Mouse (Mus musculus): Measurements from ENCODE around the gene Aurkaip1. TPM values are rescaled to one million over a fixed set of nuclear protein-coding genes. Genes with fewer than 3 reads are reported as not detected.

Aurkaip1 gene
- polyA plus RNA-seq (2012; ENCODE audit: low replicate concordance) = 177 and 209 TPM in 2 replicates

DNA sequence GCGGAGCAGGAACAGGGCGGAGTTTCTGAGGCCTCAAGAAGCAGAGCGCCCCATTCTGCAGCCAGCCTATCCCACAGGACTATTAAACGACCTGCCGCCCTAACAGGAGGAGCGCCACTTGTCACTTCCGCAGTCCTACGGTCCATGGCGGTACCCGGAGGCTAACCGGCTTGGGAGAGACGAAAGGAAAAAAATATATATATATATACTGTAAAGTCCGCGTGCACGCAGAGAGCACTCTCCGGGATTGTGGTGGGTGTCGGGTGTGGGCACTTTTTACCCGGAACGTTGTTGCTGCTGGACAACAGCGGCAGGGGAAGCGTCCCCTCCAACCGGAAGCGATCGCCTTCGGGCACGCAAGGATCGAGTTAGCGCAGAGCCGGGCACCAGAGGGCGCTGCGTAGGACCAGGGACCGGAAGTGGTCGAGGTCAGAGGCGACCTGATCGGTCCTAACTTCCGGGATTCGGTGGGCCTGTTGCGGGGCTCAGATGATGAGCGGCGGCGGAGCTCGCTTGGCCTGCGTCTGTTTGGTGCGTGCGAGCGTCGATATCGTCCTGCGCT lies at the start of gene Aurkaip1:
TSS of gene Aurkaip1 (plus strand) at position 68 of the 562 bp plus-strand sequence.

DNA sequence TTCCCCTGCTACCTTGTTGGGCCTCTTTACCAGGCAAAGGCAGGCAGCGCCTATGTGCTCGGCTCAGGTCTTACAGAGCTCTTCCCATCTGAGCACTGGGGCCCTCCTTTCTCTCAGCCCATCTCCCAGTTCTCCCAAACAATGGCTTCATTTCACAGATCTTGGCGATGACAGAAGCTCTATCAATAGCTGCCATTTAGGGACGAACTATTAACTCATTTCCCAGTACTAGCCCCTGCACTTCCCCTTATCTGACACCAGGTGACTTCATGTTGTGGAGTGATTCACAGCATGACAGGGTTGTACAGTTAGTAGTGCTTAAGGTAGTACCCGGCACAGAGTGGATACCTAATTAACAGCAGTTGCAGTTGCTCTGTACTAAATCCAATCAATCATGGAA lies 45.3 kb upstream of the Aurkaip1 start, which contains the start of gene Tmem88b:
TSS of gene Tmem88b (minus strand) at position 56 of the 400 bp plus-strand sequence.

DNA sequence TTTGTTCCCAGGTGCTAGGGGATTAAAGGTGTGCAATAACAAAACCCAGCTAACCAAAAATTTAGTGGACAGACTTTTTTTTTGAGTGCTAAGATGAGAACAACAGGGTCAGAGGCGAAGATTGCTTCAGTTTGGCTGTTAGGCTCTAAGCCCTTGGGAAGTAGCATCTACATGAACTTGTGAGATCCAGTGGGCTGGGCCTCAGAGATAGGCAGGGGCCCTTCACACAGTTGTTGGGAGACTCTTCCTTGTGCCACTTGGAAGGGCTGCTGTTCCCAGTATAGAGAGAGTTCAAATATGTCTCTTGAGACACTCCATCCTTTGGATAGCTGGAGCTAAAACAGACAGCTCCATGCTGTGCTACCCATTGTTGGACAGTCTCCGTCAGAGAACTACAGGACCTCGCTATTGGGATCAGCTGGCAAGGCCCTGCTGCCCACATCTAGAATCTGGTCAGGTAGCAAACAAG lies 41.0 kb upstream of the Aurkaip1 start, which contains the start of gene Ankrd65:
TSS of gene Ankrd65 (plus strand) at position 419 of the 469 bp plus-strand sequence.

DNA sequence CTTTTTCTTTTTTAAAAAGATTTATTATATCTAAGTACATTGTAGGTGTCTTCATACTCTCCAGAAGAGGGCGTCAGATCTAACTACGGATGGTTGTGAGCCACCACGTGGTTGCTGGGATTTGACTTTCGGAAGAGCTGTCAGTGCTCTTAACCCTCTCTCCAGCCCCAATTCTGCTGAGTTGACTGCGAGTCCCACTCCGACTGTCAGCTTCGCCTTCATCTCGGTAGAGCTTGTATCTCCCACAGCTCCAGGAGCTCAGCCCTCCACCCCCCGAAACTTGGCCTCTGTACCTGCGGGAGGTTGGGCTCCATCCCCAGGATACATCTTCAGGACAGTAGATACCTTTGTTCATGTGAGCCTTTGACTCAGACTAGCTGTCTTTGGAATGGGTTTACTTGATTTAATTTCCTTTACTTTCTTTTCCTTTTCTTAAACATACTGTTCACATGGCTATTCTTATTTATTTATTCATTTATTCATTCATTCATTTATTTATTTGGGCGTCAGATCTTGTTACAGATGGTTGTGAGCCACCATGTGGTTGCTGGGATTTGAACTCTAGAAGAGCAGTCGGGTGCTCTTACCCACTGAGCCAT lies 28.2 kb upstream of the Aurkaip1 start, which contains the start of gene Mrpl20:
TSS of gene Mrpl20 (plus strand) at position 138 of the 599 bp plus-strand sequence.

DNA sequence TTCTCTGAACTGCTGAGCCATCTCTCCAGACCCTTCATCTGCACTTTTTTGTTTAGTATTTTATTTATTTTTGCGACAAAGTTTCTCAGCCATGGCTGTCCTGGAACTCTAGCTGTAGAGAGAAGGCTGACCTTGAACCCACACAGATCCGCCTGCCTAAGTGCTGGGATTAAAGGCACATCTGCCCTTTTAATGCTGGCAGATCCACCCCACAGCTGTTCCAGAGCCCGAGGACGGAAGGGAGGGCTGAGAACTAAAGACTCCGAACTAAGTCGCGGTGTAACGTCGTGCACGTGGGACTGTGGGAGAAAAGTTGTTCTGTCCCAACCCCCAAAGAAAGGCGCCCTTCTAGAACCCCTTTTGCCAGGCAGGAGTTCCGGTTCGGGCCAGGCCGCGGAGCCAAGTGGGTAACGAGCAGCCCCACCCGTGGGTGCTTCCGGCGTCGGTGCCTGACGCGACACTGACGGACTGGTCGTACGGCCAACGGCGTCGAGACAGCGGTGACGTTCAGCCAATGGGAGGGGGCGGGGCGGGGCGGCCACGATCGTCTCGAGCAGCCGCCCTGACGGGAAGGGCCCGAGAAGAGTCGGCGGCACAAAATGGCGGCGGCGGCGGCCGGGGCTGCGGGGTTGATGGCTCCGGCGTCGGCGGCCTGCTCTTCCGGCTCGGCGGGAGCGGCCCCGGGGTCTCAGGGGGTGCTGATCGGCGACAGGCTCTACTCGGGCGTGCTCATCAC lies 19.0 kb upstream of the Aurkaip1 start, which contains the start of gene Ccnl2:
TSS of gene Ccnl2 (plus strand) at position 561 of the 736 bp plus-strand sequence.

DNA sequence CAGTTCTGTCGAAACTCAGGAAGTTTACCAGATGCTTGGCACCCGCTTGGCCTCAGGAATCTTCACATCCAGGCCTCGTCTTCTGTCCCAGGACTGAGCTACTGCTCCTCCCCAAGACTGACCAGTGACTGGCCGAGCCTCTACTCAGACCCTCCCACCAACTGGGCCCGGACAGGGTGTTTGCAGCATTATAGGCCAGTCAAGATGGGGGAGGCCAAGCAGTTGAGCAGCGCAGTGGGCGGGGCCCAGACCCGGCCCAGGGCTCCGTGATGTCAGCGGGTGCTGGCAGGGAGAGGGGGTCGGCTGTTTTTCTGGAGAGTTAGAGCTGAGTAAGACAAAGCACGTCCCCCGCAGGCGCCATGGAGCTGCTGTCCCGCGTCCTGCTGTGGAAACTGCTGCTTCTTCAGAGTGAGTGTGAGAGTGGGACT lies 8.4 kb downstream of the Aurkaip1 start, which contains the start of gene Mxra8:
TSS of gene Mxra8 (plus strand) at position 198 of the 428 bp plus-strand sequence.

DNA sequence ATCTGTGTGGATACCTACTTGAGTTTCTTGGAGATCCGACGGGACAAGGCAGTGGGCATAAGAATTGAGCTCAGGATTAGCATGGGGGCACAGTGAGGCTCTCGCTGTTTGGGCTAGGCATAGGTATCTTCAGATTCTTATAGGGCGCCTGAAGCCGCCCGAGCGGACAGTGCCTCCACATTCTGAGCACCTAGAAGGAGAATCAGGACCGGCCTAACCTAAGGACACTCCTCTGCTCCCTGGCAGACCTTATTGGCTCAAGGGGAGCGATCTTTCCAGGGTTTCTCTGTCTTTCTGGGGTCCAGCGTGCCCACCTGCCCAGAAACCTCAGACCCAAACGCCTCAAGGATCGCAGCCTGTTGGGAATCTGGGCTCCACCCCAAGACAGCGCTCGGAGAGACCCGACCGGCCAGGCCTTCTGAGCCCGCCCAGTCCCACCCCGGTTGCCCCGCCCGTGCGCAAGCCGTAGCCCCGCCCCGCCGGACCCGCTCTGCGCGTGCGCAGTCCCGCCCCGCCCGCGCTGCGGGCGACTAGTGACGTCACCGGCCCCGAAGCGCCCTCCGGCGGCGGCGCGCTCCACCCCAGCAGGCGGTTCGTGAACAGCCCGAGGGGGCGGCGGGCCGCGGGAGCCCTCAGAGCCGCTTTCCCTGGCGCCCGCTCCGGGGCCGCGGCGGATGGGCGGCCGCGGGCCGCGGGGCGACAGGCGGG lies 16.0 kb downstream of the Aurkaip1 start, which contains the start of gene Dvl1:
TSS of gene Dvl1 (plus strand) at position 532 of the 708 bp plus-strand sequence.

DNA sequence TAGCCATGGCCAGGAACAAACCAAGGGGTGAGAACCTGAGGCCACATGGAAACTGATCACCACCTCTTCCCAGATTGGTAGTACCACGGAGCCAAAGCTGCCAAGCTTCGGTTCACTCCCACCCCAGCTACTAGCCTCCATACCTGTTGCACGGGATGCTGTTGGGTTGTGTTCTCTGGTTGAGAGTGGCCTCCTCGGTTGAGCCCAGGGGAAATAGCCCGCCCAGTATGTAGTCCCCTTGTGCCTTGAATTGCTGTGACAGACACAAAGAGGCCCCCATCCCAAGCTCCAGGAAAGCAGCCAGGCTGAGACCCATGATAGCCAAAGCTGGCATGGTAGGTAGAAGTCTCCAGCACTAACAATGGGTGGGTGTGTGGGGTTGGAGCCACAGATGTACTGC lies 31.9 kb downstream of the Aurkaip1 start, which contains the start of gene Tas1r3:
TSS of gene Tas1r3 (minus strand) at position 362 of the 400 bp plus-strand sequence.

DNA sequence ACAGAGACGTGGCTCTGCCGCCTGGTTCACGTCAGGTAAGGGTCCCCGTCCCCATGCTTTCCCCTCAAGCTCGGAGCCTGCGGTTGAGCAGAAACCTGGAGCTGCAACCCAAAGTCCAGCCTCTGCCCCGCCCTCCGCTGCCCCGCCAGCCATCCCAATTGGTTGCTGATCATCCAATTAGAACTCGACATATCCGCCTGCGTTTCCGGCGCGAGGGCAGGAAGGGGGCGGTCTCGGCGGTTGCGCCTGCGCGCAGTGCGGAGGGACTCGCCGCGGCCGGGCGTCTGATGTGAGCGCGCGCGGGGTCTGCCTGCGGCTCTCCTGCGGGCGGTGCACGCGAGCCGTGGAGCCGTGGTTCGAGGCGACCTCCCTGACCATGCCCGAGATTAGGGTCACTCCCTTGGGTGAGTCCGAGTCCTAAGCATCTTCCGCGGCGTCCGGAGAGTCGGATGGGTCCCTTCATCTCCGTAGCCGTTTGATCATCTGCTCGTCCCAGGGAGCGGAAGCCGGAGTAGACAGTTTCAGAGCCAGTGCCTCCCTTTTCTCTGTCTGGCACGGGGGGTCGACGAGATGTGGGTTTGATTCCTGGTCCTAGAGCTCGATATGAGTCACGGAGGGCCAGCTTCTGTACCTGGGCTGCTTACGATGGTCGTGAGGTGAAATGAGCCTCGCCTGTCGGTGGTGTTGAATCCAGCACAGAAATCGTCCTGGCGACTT lies 38.4 kb downstream of the Aurkaip1 start, which contains the start of the genes Cptp and Ints11:
TSS of gene Cptp (minus strand) at position 124 of the 717 bp plus-strand sequence.
TSS of gene Ints11 (plus strand) at position 230 of the 717 bp plus-strand sequence.

Other genes with a start within 250 kb of the Aurkaip1 start
- 2.0 and 2.4 TPM in 2 replicates for gene Slc35e2, start 229.9 kb upstream of the Aurkaip1 start, polyA plus RNA-seq (2012; ENCODE audit: low replicate concordance)
- 86.9 and 98.8 TPM in 2 replicates for gene Cdk11b, start 206.4 kb upstream of the Aurkaip1 start, polyA plus RNA-seq (2012; ENCODE audit: low replicate concordance)
- not detected in 2 replicates for gene Gm10563, start 185.9 kb upstream of the Aurkaip1 start, polyA plus RNA-seq (2012; ENCODE audit: low replicate concordance)
- gene Mmp23, start 177.9 kb upstream of the Aurkaip1 start, polyA plus RNA-seq (2012; ENCODE audit: low replicate concordance) = 1.5 and 2.2 TPM in 2 replicates
- gene Mib2, start 162.1 kb upstream of the Aurkaip1 start, polyA plus RNA-seq (2012; ENCODE audit: low replicate concordance) = 38.8 and 73.8 TPM in 2 replicates
- gene Fndc10, start 136.9 kb upstream of the Aurkaip1 start, polyA plus RNA-seq (2012; ENCODE audit: low replicate concordance) = 9.1 and 13.0 TPM in 2 replicates
- gene Ssu72, start 126.5 kb upstream of the Aurkaip1 start, polyA plus RNA-seq (2012; ENCODE audit: low replicate concordance) = 37.5 and 73.4 TPM in 2 replicates
- 0.86 and 1.6 TPM in 2 replicates for gene Tmem240, start 96.5 kb upstream of the Aurkaip1 start, polyA plus RNA-seq (2012; ENCODE audit: low replicate concordance)
- 22.2 and 23.8 TPM in 2 replicates for gene Atad3a, start 70.2 kb upstream of the Aurkaip1 start, polyA plus RNA-seq (2012; ENCODE audit: low replicate concordance)
- gene Vwa1, start 56.6 kb upstream of the Aurkaip1 start, polyA plus RNA-seq (2012; ENCODE audit: low replicate concordance) = 0.28 and 1.3 TPM in 2 replicates
- gene Tmem88b, start 45.4 kb upstream of the Aurkaip1 start, polyA plus RNA-seq (2012; ENCODE audit: low replicate concordance) = 0.06 TPM in 1 of 2 replicates, not detected in the other
- gene Ankrd65, start 40.8 kb upstream of the Aurkaip1 start, polyA plus RNA-seq (2012; ENCODE audit: low replicate concordance) = 0.10 TPM in 1 of 2 replicates, not detected in the other
- gene Mrpl20, start 28.4 kb upstream of the Aurkaip1 start, polyA plus RNA-seq (2012; ENCODE audit: low replicate concordance) = 6.3 and 19.8 TPM in 2 replicates
- gene Ccnl2, start 18.8 kb upstream of the Aurkaip1 start, polyA plus RNA-seq (2012; ENCODE audit: low replicate concordance) = 56.5 and 59.9 TPM in 2 replicates
- 2.6 and 5.3 TPM in 2 replicates for gene Mxra8, start 8.4 kb downstream of the Aurkaip1 start, polyA plus RNA-seq (2012; ENCODE audit: low replicate concordance)
- gene Dvl1, start 16.1 kb downstream of the Aurkaip1 start, polyA plus RNA-seq (2012; ENCODE audit: low replicate concordance) = 89.3 and 201 TPM in 2 replicates
- 0.25 and 0.37 TPM in 2 replicates for gene Tas1r3, start 32.1 kb downstream of the Aurkaip1 start, polyA plus RNA-seq (2012; ENCODE audit: low replicate concordance)
- 1.6 and 4.5 TPM in 2 replicates for gene Cptp, start 38.2 kb downstream of the Aurkaip1 start, polyA plus RNA-seq (2012; ENCODE audit: low replicate concordance)
- gene Ints11, start 38.3 kb downstream of the Aurkaip1 start, polyA plus RNA-seq (2012; ENCODE audit: low replicate concordance) = 13.3 and 23.2 TPM in 2 replicates
- gene Pusl1, start 60.5 kb downstream of the Aurkaip1 start, polyA plus RNA-seq (2012; ENCODE audit: low replicate concordance) = 79.0 and 302 TPM in 2 replicates
- gene Acap3, start 60.5 kb downstream of the Aurkaip1 start, polyA plus RNA-seq (2012; ENCODE audit: low replicate concordance) = 30.5 and 52.0 TPM in 2 replicates
- 43.7 and 73.5 TPM in 2 replicates for gene Ube2j2, start 112.6 kb downstream of the Aurkaip1 start, polyA plus RNA-seq (2012; ENCODE audit: low replicate concordance)
- 28.3 and 36.5 TPM in 2 replicates for gene C1qtnf12, start 131.0 kb downstream of the Aurkaip1 start, polyA plus RNA-seq (2012; ENCODE audit: low replicate concordance)
- 2.3 and 3.4 TPM in 2 replicates for gene B3galt6, start 161.4 kb downstream of the Aurkaip1 start, polyA plus RNA-seq (2012; ENCODE audit: low replicate concordance)
- gene Sdf4, start 161.6 kb downstream of the Aurkaip1 start, polyA plus RNA-seq (2012; ENCODE audit: low replicate concordance) = 64.0 and 98.8 TPM in 2 replicates
- gene Tnfrsf4, start 182.6 kb downstream of the Aurkaip1 start, polyA plus RNA-seq (2012; ENCODE audit: low replicate concordance) = 10.9 and 18.7 TPM in 2 replicates
- gene Tnfrsf18, start 194.9 kb downstream of the Aurkaip1 start, polyA plus RNA-seq (2012; ENCODE audit: low replicate concordance) = 31.9 and 46.2 TPM in 2 replicates
- gene Ttll10, start 228.1 kb downstream of the Aurkaip1 start, polyA plus RNA-seq (2012; ENCODE audit: low replicate concordance) = not detected in 2 replicates